Mouse (Mus musculus) ES-Bruce4 (cell line): ENCODE data around the gene Tmem151b.
A peak's percentile ranks its signal among the peaks of the same experiment; 100 is the strongest.

Experiments
- CTCF ChIP-seq: IDR thresholded peaks from one replicate; pipeline ENCODE4 v1.8.1; 2011; ENCODE audit warnings: low read depth, low read length
- EP300 ChIP-seq: IDR thresholded peaks from 2 replicates; pipeline ENCODE4 v1.6.1; 2011; ENCODE audit warnings: low read depth, low read length; ENCODE audit not compliant: insufficient read depth
- POLR2A ChIP-seq: IDR thresholded peaks from one replicate; pipeline ENCODE4 v1.8.1; 2011; ENCODE audit warnings: low read length; ENCODE audit not compliant: insufficient read depth

DNA sequence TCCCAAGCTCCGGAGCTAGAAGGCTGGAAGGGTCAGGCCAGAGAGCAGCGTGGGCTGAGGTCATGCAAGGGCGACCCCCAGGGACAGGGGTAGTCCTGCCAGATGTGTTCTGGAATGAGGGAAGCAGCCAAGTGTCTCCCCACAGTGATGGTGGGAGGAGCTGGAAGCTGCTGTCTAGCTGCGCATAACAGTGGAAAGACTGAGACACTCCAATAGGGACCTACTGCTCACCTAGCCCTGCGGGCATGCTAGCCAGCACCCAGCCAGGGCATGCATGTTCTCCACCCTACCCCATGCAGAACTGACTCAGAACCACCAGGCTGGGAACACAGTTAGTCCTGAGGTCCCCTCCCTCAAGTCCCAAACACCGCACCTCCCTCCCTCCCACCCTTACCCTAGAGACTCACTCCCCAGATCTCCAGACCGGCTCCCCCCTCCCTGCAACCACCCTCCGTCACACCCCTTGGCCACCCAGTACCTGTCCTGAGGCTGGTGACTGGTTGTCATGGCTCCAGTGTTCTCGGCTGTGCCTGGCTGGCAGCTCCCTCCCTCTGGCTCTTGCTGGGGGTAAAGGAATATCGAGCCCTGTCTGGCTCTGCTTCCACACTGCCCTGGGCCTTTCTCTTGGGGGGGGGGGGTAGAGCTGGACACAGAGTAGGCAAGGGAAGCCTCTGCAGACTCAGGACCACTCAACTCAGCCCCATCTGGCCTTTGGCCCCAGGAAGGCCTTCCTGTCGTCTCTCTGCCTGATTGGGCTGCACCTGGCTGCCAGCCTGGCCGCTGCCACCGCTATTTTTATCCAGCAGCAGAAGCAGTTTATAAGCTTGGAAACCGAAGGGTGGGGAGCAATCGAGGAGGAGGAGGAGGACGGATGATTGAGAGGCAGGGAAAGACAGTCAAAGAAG lies 42.5 kb upstream of the Tmem151b start:
- no peak for TF ChIP-seq POLR2A
- TF ChIP-seq CTCF = no peak
- peak; percentile 72 for TF ChIP-seq EP300
